Mouse (Mus musculus) ES-E14 (cell line): ENCODE data around the gene Ndufs8. TPM values are rescaled to one million over a fixed set of nuclear protein-coding genes. Genes with fewer than 3 reads are reported as not detected.

Source experiments
- DNase-seq: peaks from one replicate; pipeline ENCODE4 v3.0.0-alpha.2; 2013; ENCODE audit warnings: low read depth, low spot score
- H3K27ac ChIP-seq: 2 replicates; pipeline ENCODE4 v1.5.1; 2012; ENCODE audit warnings: low read depth, mild to moderate bottlenecking, low read length, moderate library complexity, mixed read lengths; ENCODE audit not compliant: poor library complexity, insufficient read depth, severe bottlenecking
- H3K36me3 ChIP-seq: 2 replicates; pipeline ENCODE4 v1.6.1; 2012; ENCODE audit warnings: mild to moderate bottlenecking, low read length, moderate library complexity, mixed read lengths; ENCODE audit not compliant: control insufficient read depth, poor library complexity, insufficient read depth, severe bottlenecking
- H3K4me1 ChIP-seq, 2 experiments: fragments of 150-350 bp in 1 of 2; sonication (generic) in 1 of 2; 2 replicates each; pipeline ENCODE4 v1.6.1; 2012; ENCODE audit warnings: low read length in 2 of 2, mild to moderate bottlenecking in 1 of 2, mixed read lengths in 1 of 2; ENCODE audit not compliant: control insufficient read depth in 2 of 2, insufficient read depth in 2 of 2, poor library complexity in 1 of 2
- H3K4me3 ChIP-seq, 2 experiments: fragments of 150-350 bp in 1 of 2; sonication (generic) in 1 of 2; 2 replicates each; pipeline ENCODE4 v1.5.1; 2012; ENCODE audit warnings: low read length in 2 of 2, low read depth in 1 of 2, mild to moderate bottlenecking in 1 of 2, mixed read lengths in 1 of 2; ENCODE audit not compliant: insufficient read depth in 1 of 2, poor library complexity in 1 of 2, severe bottlenecking in 1 of 2
- H3K9ac ChIP-seq: 2 replicates; pipeline ENCODE4 v1.6.1; 2012; ENCODE audit warnings: low read depth, mild to moderate bottlenecking, low read length, mixed read lengths; ENCODE audit not compliant: poor library complexity, insufficient read depth, severe bottlenecking
- H3K9me3 ChIP-seq: fragments of 150-350 bp; sonication (generic); 2 replicates; pipeline ENCODE4 v1.6.1; 2012; ENCODE audit warnings: low read depth, mild to moderate bottlenecking, low read length; ENCODE audit not compliant: control insufficient read depth, insufficient read depth
- CHD2 ChIP-seq: IDR thresholded peaks from 2 replicates; pipeline ENCODE4 v1.6.1; 2014; ENCODE audit warnings: mild to moderate bottlenecking, low read depth, low read length, inconsistent platforms
- HCFC1 ChIP-seq: IDR thresholded peaks from 2 replicates; pipeline ENCODE4 v1.6.1; 2012; ENCODE audit warnings: low read length, inconsistent platforms, borderline replicate concordance; ENCODE audit not compliant: insufficient read depth
- MAFK ChIP-seq: IDR thresholded peaks from 2 replicates; pipeline ENCODE4 v1.6.1; 2014; ENCODE audit warnings: mild to moderate bottlenecking, low read depth, low read length, inconsistent platforms; ENCODE audit not compliant: insufficient read depth
- ZC3H11A ChIP-seq: IDR thresholded peaks from 2 replicates; pipeline ENCODE4 v1.6.1; 2012; ENCODE audit warnings: low read depth, mild to moderate bottlenecking, inconsistent platforms, low read length, borderline replicate concordance
- ZNF384 ChIP-seq: IDR thresholded peaks from 2 replicates; pipeline ENCODE4 v1.6.1; 2012; ENCODE audit warnings: low read depth, low read length, inconsistent platforms
- in situ Hi-C, 2 experiments: fragments of 600-800 bp; cut with MboI; formaldehyde crosslinking; loops; one replicate each; pipeline ENCODE4 v1.15.1; 2025; ENCODE audit warnings: low sequenced_read_pairs in 2 of 2, inconsistent platforms in 1 of 2; ENCODE audit not compliant: unreplicated experiment in 2 of 2
- total RNA-seq: library from RNA; depleted of rRNA; stranded (reverse); fragments of 300-350 nt; gene quantifications from 2 replicates; pipeline ENCODE4 v1.2.3, GENCODE M21; 2012

Ndufs8 gene
- total RNA-seq, 1 experiment, result 134 TPM

- in situ Hi-C loops, result no loop called here
- Histone ChIP-seq H3K36me3 (peaks cover 28% of the 10 kb centered on the region), H3K4me1 (peaks cover under 1 to 2% of the 10 kb centered on the region in 2 experiments; a peak in 1 of 4 replicates)
Measured at GRCm38 (mm10) chr19:3897557-3897956, 15.0 kb downstream of the Ndufs8 start.

DNA sequence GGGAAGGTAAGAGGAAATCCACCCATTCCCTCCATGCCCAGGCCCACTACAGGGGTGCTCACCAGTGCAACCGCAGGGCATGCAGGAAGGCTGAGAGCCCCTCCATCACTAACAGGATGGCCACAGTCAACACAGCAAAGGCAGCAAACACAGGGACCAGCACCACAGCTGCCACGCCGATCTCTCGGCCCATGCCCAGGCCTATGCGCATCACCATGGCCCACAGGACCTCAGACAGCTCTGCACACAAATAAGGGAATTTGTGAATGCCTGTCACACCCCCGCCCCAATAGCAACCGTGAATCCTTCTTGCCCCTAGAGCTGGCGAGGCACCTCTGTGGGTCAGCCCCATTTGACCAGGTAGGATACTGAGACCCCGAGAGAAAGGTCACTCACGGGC lies 16.4 kb downstream of the Ndufs8 start:
- DNase-seq, result no peak
- H3K27ac ChIP-seq, result no peak overlapping the region
- TF ChIP-seq ZNF384, result no peak
- no peak for TF ChIP-seq HCFC1
- TF ChIP-seq MAFK, result no peak
- no peak for TF ChIP-seq CHD2
- no peak for TF ChIP-seq ZC3H11A

More at GRCm38 (mm10) chr19:3897557-3897956, 15.0 kb downstream of the Ndufs8 start:
- H3K9ac ChIP-seq, result no peak overlapping the region
- H3K4me3 ChIP-seq, result no peak overlapping the region
- TF ChIP-seq ZNF384 (no peak), MAFK (no peak), ZC3H11A (no peak)
- H3K27ac ChIP-seq, result no peak overlapping the region
- no peak for DNase-seq
- H3K9me3 ChIP-seq, result no peaks in the 10 kb centered on the region

DNA sequence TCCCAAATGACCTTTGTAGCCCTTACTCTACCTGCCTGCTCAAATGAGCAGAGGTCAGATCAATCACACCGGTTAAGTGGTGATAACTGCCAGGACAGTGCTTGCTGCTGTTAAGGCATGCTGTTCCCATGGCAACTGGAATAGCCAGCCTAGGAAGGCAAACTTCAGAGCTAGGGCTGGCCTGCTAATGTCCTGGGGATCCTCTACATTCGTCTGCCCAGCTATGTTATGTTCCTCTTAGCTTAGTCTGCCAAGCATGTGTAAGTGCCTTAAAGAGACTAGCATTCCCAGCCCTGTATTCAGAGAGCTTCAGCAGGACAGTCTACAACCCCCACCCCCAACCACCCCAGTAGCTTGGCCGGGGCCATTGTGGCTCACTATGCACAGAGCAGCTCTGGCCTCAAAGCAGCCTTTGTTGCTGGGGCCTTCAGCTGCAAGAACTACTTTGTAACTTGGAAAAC lies 17.4 kb downstream of the Ndufs8 start:
- Histone ChIP-seq H3K36me3 (peaks cover 45% of the 10 kb centered on the region), H3K9ac (no peak overlapping the region), H3K9me3 (no peaks in the 10 kb centered on the region), H3K4me3 (no peak overlapping the region), H3K4me1 (peaks cover 0 to 2% of the 10 kb centered on the region in 2 experiments; a peak in 1 of 4 replicates), H3K27ac (no peak overlapping the region)
- DNase-seq, result no peak
- in situ Hi-C loops, result no loop called here
- TF ChIP-seq MAFK (no peak), HCFC1 (no peak), CHD2 (no peak), ZC3H11A (no peak), ZNF384 (no peak)

More for the DNA sequence above, 16.4 kb downstream of the Ndufs8 start:
- no peaks in the 10 kb centered on the region for H3K9me3 ChIP-seq
- H3K9ac ChIP-seq, result no peak overlapping the region
- H3K36me3 ChIP-seq, result peaks cover 35% of the 10 kb centered on the region
- in situ Hi-C loops, result no loop called here
- peaks cover 0 to 2% of the 10 kb centered on the region in 2 experiments; a peak in 1 of 4 replicates for H3K4me1 ChIP-seq
- no peak overlapping the region for H3K4me3 ChIP-seq

GRCm38 (mm10) chr19:3894294-3894693 lies 18.3 kb downstream of the Ndufs8 start:
- Histone ChIP-seq H3K9ac (no peak overlapping the region), H3K27ac (no peak overlapping the region), H3K36me3 (peaks cover 51% of the 10 kb centered on the region), H3K9me3 (no peaks in the 10 kb centered on the region), H3K4me1 (peaks cover 0 to 2% of the 10 kb centered on the region in 2 experiments; a peak in 1 of 4 replicates), H3K4me3 (no peak overlapping the region)
- in situ Hi-C loops, result no loop called here
- DNase-seq, result no peak
- no peak for TF ChIP-seq ZNF384
- no peak for TF ChIP-seq CHD2
- no peak for TF ChIP-seq MAFK
- no peak for TF ChIP-seq ZC3H11A
- no peak for TF ChIP-seq HCFC1

- H3K27ac ChIP-seq, result no peak overlapping the region
- no peak overlapping the region for H3K9ac ChIP-seq
- no peak for TF ChIP-seq MAFK
- TF ChIP-seq ZC3H11A, result no peak
- H3K4me1 ChIP-seq, result peaks cover 0 to 2% of the 10 kb centered on the region in 2 experiments; a peak in 1 of 4 replicates
- no peak for DNase-seq
- in situ Hi-C loops, result no loop called here
- peaks cover 55% of the 10 kb centered on the region for H3K36me3 ChIP-seq
- no peaks in the 10 kb centered on the region for H3K9me3 ChIP-seq
- no peak overlapping the region for H3K4me3 ChIP-seq
Measured at GRCm38 (mm10) chr19:3893545-3894116, 18.9 kb downstream of the Ndufs8 start.
